In genomic region chr3:145925506-145925905, GRCm38 (mm10) we compare ENCODE assay signal across 8 mouse cellular contexts. TPM values are rescaled to one million over a fixed set of nuclear protein-coding genes. Genes with fewer than 3 reads are reported as not detected.
DNase-seq lines count a peak whose midpoint lies in the region; ATAC-seq and TF ChIP-seq lines count a peak whose summit lies in the region.

No protein-coding gene starts in this region.

- H3K9ac ChIP-seq in heart, postnatal 0 days (replicated peaks; ENCODE audit: low read depth, low read length): peak overlapping the region; percentile 89
- no peak overlapping the region for H3K9ac ChIP-seq in hindbrain, postnatal 0 days (replicated peaks; ENCODE audit: low read length)
- no peak overlapping the region for H3K9ac ChIP-seq in midbrain, embryonic 16.5 days (ENCODE audit: low read depth, low read length)

- H3K9me3 ChIP-seq in heart, postnatal 0 days (replicated peaks; ENCODE audit: control insufficient read depth, low read length): no peaks in the 10 kb centered on the region
- H3K9me3 ChIP-seq in hindbrain, postnatal 0 days (ENCODE audit: low read length): no peaks in the 10 kb centered on the region
- no peaks in the 10 kb centered on the region for H3K9me3 ChIP-seq in midbrain, embryonic 16.5 days (replicated peaks; ENCODE audit: control insufficient read depth, low read length, poor library complexity, severe bottlenecking)

- 51% methylated on average over 5 of the region's 5 CpGs for WGBS in heart, postnatal 0 days
- 62% methylated on average over 5 of the region's 5 CpGs for WGBS in hindbrain, postnatal 0 days
- WGBS in midbrain, embryonic 16.5 days: 70% methylated on average over 5 of the region's 5 CpGs

- H3K36me3 ChIP-seq in heart, postnatal 0 days (replicated peaks; ENCODE audit: control insufficient read depth, insufficient read depth, low read length): peaks cover 19% of the 10 kb centered on the region
- H3K36me3 ChIP-seq in hindbrain, postnatal 0 days (ENCODE audit: insufficient read depth, low read length): no peaks in the 10 kb centered on the region
- H3K36me3 ChIP-seq in midbrain, embryonic 16.5 days (ENCODE audit: control insufficient read depth, insufficient read depth, low read length): 0 out of 2 replicates have a peak, but pooled peaks cover 4% of the 10 kb centered on the region

- H3K4me3 ChIP-seq in heart, postnatal 0 days (ENCODE audit: low read depth, low read length): peak overlapping the region; percentile 70
- H3K4me3 ChIP-seq in bone marrow macrophage, adult 2 months (ENCODE audit: insufficient read depth, low read length): peak overlapping the region; percentile 84
- peak overlapping the region; percentile 93 for H3K4me3 ChIP-seq in hindbrain, postnatal 0 days (ENCODE audit: low read length)
- no peak overlapping the region for H3K4me3 ChIP-seq in midbrain, embryonic 16.5 days (ENCODE audit: low read depth, low read length)

- ATAC-seq in heart, postnatal 0 days (ENCODE audit: insufficient read depth, low read depth): no peak
- ATAC-seq in hindbrain, postnatal 0 days: no peak
- no peak for ATAC-seq in midbrain, embryonic 16.5 days
- ATAC-seq in monocyte, adult 5-6 weeks (replicated peaks; ENCODE audit: insufficient number of reproducible peaks, low FRiP score, low TSS enrichment, poor library complexity, severe bottlenecking): no peak

- TF ChIP-seq CTCF in heart, postnatal 0 days (IDR thresholded peaks at IDR 0.05; ENCODE audit: low read depth): no peak
- no peak for TF ChIP-seq CTCF in bone marrow macrophage, adult 2 months (IDR thresholded peaks at IDR 0.05; ENCODE audit: low read depth, low read length)
- TF ChIP-seq CTCF in hindbrain, postnatal 0 days (IDR thresholded peaks at IDR 0.05; ENCODE audit: low read depth): no peak

- no peak for TF ChIP-seq EP300 in heart, postnatal 0 days (IDR thresholded peaks at IDR 0.05; ENCODE audit: low read depth)

- peaks cover 18% of the 10 kb centered on the region for H3K4me1 ChIP-seq in heart, postnatal 0 days (ENCODE audit: control insufficient read depth, insufficient read depth)
- peaks cover 39% of the 10 kb centered on the region for H3K4me1 ChIP-seq in bone marrow macrophage, adult 2 months (ENCODE audit: control insufficient read depth, insufficient read depth, low read length)
- 0 out of 2 replicates have a peak, but pooled peaks cover 9% of the 10 kb centered on the region for H3K4me1 ChIP-seq in hindbrain, postnatal 0 days (ENCODE audit: insufficient read depth, low read length)
- H3K4me1 ChIP-seq in midbrain, embryonic 16.5 days (ENCODE audit: control insufficient read depth, insufficient read depth, low read length): peaks cover 11% of the 10 kb centered on the region

- no peak for DNase-seq in heart, postnatal 0 days (ENCODE audit: low spot score)
- DNase-seq in heart, postnatal 4 days: no peak
- no peak for DNase-seq in hindbrain, postnatal 0 days (ENCODE audit: low spot score)
- no peak for DNase-seq in layer of hippocampus, postnatal 36 days
- no peak for DNase-seq in adrenal gland, postnatal 36 days

- H3K27ac ChIP-seq in heart, postnatal 0 days (ENCODE audit: low read depth): no peak overlapping the region
- no peak overlapping the region for H3K27ac ChIP-seq in bone marrow macrophage, adult 2 months (ENCODE audit: insufficient read depth, low read depth, low read length)
- H3K27ac ChIP-seq in hindbrain, postnatal 0 days: no peak overlapping the region
- no peak overlapping the region for H3K27ac ChIP-seq in midbrain, embryonic 16.5 days (ENCODE audit: low read length)

- peak overlapping the region; percentile 79 for H3K4me2 ChIP-seq in heart, postnatal 0 days (ENCODE audit: low read depth, low read length)
- H3K4me2 ChIP-seq in hindbrain, postnatal 0 days (ENCODE audit: low read depth, low read length): peak overlapping the region; percentile 83
- H3K4me2 ChIP-seq in midbrain, embryonic 16.5 days (ENCODE audit: low read length): peak overlapping the region; percentile 66

- H3K27me3 ChIP-seq in heart, postnatal 0 days (ENCODE audit: control insufficient read depth, insufficient read depth, low read length): no peaks in the 10 kb centered on the region
- no peaks in the 10 kb centered on the region for H3K27me3 ChIP-seq in hindbrain, postnatal 0 days (ENCODE audit: insufficient read depth, low read length)
- no peaks in the 10 kb centered on the region for H3K27me3 ChIP-seq in midbrain, embryonic 16.5 days (ENCODE audit: control insufficient read depth, insufficient read depth, low read depth, low read length)

- TF ChIP-seq POLR2A in bone marrow macrophage, adult 2 months (IDR thresholded peaks at IDR 0.05; ENCODE audit: borderline replicate concordance, low read depth, low read length): no peak

RNA-seq across cellular contexts. Expression of gene Bcl10, which starts 2.9 kb away (rescaled TPM):
- total RNA-seq in heart, postnatal 0 days (2014; rRNA removed; ENCODE audit: low replicate concordance): 16.1 and 48.3 TPM in 2 replicates
- 32.7 and 35.1 TPM in 2 replicates for polyA plus RNA-seq in heart, postnatal 0 days (2015; fragmentation: Nextera tagmentation; extraction: Ambion mirVana)
- 10 to 100 TPM; 25.5 to 27.4 TPM for total RNA-seq in heart, postnatal 4 days (2021)
- 85.5 and 92.5 TPM in 2 replicates for polyA plus RNA-seq in bone marrow macrophage, adult 2 months (2012; ENCODE audit: insufficient read depth, insufficient read length, missing spikeins)
- total RNA-seq in hindbrain, postnatal 0 days (2014; rRNA removed): 25.9 and 32.8 TPM in 2 replicates
- polyA plus RNA-seq in hindbrain, postnatal 0 days (2015; fragmentation: Nextera tagmentation; extraction: Ambion mirVana): 36.4 and 37.5 TPM in 2 replicates
- polyA plus RNA-seq in midbrain, embryonic 16.5 days (2015; fragmentation: Nextera tagmentation; extraction: Ambion mirVana): 30.2 and 32.6 TPM in 2 replicates
- 10 to 100 TPM; 12.0 to 12.8 TPM for total RNA-seq in layer of hippocampus, postnatal 36 days (2021)
- 10 to 100 TPM; 26.5 to 27.9 TPM for total RNA-seq in adrenal gland, postnatal 36 days (2021)
- total RNA-seq in monocyte, adult 5-6 weeks (2017): 122 to 137 TPM (median 132 TPM) in 3 replicates

RNA-seq across cellular contexts. Expression of gene 2410004B18Rik, which starts 12.3 kb away (rescaled TPM):
- total RNA-seq in heart, postnatal 0 days (2014; rRNA removed; ENCODE audit: low replicate concordance): 9.1 and 12.3 TPM in 2 replicates
- 35.9 and 37.6 TPM in 2 replicates for polyA plus RNA-seq in heart, postnatal 0 days (2015; fragmentation: Nextera tagmentation; extraction: Ambion mirVana)
- 10 to 100 TPM; 24.8 to 25.5 TPM for total RNA-seq in heart, postnatal 4 days (2021)
- 23.2 and 24.2 TPM in 2 replicates for polyA plus RNA-seq in bone marrow macrophage, adult 2 months (2012; ENCODE audit: insufficient read depth, insufficient read length, missing spikeins)
- 30.8 and 33.3 TPM in 2 replicates for total RNA-seq in hindbrain, postnatal 0 days (2014; rRNA removed)
- 69.5 and 75.0 TPM in 2 replicates for polyA plus RNA-seq in hindbrain, postnatal 0 days (2015; fragmentation: Nextera tagmentation; extraction: Ambion mirVana)
- polyA plus RNA-seq in midbrain, embryonic 16.5 days (2015; fragmentation: Nextera tagmentation; extraction: Ambion mirVana): 88.2 and 96.1 TPM in 2 replicates
- total RNA-seq in layer of hippocampus, postnatal 36 days (2021): 10 to 100 TPM; 43.9 to 44.7 TPM
- total RNA-seq in adrenal gland, postnatal 36 days (2021): 10 to 100 TPM; 22.3 to 22.8 TPM
- total RNA-seq in monocyte, adult 5-6 weeks (2017): 24.4 to 36.0 TPM (median 25.5 TPM) in 3 replicates
